Mouse (Mus musculus): ENCODE data around the gene Rnf157. TPM values are rescaled to one million over a fixed set of nuclear protein-coding genes. Genes with fewer than 3 reads are reported as not detected.

Rnf157 gene
- polyA plus RNA-seq, 1 experiment from 2014 or later = 18.1 TPM

DNA sequence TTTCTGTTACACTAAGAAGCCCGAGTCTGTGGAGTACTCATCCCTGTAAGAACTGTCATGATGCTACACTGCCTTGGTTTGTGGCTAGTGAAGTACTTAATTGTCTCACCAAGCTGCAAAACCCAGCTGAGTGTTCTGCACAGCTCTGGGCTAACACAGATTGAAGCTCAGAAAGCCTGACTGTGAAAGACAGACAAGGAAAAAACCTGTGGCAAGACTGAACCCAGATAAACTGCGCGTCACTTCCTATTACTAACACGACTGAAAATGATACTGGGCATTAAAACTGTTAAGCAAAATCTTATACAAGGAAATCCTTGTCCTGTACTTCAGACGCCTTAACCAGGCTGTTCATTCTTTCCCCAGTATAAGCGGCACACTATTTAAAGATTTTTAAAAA lies 33.3 kb downstream of the Rnf157 start:
- Histone ChIP-seq H3K27me3 (ENCODE audit: control insufficient read depth, insufficient read depth, low read length) (no peaks in the 10 kb centered on the region), H3K4me3 (ENCODE audit: low read depth, low read length) (no peak overlapping the region), H3K9me3 (ENCODE audit: control insufficient read depth, low read length) (no peaks in the 10 kb centered on the region), H3K4me1 (ENCODE audit: control insufficient read depth, insufficient read depth, low read length) (no peaks in the 10 kb centered on the region), H3K4me2 (no peak overlapping the region), H3K36me3 (ENCODE audit: control insufficient read depth, insufficient read depth, low read length) (no peaks in the 10 kb centered on the region), H3K27ac (ENCODE audit: low read depth, low read length) (no peak overlapping the region), H3K9ac (ENCODE audit: low read length) (no peak overlapping the region)
- ATAC-seq (ENCODE audit: low FRiP score) (no peak), DNase-seq (ENCODE audit: low spot score, missing footprints) (no peak)
- 90% methylated on average over 6 of the region's 6 CpGs for WGBS

DNA sequence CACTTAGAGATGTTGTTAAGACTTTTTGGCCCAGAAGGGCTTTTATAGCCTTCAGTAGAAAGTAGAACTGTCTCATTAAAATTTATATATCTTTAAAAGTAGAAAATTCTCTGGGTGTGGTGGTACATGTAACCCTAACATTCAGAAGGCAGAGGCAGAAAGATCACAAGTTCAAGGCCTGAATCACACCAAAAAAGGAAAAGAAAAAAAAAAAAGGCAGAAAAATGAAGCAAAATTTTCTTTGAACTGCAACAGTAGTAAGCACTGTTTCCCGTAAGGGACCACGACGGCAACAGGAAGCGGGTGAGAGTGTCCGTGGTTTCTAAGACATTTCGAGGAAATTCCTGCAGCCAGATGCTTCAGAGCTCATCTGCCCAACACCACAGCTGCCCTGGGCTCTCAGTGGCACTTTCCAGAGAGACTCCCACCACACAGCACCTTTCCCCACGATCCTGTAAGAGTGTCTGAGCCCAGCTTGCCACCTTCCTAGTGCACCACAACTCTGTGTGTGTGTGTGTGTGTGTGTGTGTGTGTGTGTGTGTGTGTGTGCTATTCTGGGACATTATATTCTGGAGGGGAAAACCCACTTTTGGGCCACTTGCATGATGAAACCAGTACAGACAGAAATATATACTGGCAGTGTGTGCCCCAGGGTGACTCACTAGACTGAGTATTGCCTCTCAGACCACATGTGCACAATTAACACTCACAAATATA lies 35.7 kb downstream of the Rnf157 start:
- 84% methylated on average over 7 of the region's 7 CpGs for WGBS
- no peaks in the 10 kb centered on the region for H3K36me3 ChIP-seq (ENCODE audit: control insufficient read depth, insufficient read depth, low read length)
- DNase-seq (ENCODE audit: low spot score, missing footprints) (no peak), ATAC-seq (ENCODE audit: low FRiP score) (no peak)
- no peaks in the 10 kb centered on the region for H3K4me1 ChIP-seq (ENCODE audit: control insufficient read depth, insufficient read depth, low read length)
- H3K27me3 ChIP-seq (ENCODE audit: control insufficient read depth, insufficient read depth, low read length) = no peaks in the 10 kb centered on the region
- H3K9ac ChIP-seq (ENCODE audit: low read length) = no peak overlapping the region
- H3K4me3 ChIP-seq (ENCODE audit: low read depth, low read length) = no peak overlapping the region
- no peak overlapping the region for H3K4me2 ChIP-seq
- H3K27ac ChIP-seq (ENCODE audit: low read depth, low read length) = no peak overlapping the region
- no peaks in the 10 kb centered on the region for H3K9me3 ChIP-seq (ENCODE audit: control insufficient read depth, low read length)

DNA sequence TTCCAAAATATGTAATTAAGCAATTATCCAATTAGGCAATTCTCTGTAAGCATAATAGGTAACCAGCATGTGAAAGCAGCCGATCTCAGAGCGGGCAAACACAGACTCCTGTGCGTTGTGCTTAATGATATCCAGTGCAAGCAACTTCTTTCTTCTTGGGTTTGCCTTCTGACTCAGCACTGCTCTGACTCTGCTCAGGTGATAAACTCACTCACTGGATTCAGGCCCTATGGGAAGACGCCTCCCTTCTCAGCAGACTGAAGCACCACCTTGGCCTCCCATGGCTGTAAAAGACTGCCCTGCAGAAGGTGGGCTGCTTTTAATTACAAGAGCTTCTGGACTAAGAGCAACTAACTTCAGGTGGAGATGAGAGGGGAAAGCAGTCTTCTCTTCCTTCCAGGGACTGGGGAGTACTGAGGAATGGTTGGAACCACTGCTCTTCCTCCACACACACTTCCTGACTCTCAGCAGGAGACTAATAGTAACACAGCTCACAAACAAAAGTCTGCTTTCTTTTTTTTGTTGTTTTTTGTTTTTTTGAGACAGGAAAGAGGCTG lies 40.9 kb downstream of the Rnf157 start:
- no peaks in the 10 kb centered on the region for H3K9me3 ChIP-seq (ENCODE audit: control insufficient read depth, low read length)
- 94% methylated on average over 4 of the region's 4 CpGs for WGBS

DNA sequence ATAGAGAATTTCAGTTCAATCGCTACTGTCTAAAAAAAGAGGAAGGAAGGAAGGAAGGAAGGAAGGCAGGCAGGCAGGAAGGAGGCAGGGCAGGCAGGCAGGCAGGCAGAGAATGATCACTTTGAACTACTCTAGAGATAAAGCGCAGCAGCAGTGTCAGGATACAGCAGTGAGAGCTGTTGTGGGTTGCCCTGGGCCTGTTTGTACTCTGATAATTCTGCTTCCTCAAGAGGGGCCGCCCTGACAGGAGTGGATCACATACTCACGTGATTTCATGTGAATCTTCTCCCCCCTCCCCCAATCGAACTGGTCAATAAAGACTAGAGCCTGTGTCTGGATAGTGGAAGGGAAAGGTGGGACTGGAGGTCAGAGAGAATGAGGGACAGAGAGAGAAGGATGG lies 43.2 kb downstream of the Rnf157 start:
- 76% methylated on average over 5 of the region's 5 CpGs for WGBS

More for the DNA sequence above, 40.9 kb downstream of the Rnf157 start:
- ATAC-seq (ENCODE audit: low FRiP score) = no peak
- Histone ChIP-seq H3K4me1 (ENCODE audit: control insufficient read depth, insufficient read depth, low read length) (no peaks in the 10 kb centered on the region), H3K4me3 (ENCODE audit: low read depth, low read length) (no peak overlapping the region), H3K9ac (ENCODE audit: low read length) (no peak overlapping the region), H3K27ac (ENCODE audit: low read depth, low read length) (no peak overlapping the region), H3K36me3 (ENCODE audit: control insufficient read depth, insufficient read depth, low read length) (no peaks in the 10 kb centered on the region), H3K4me2 (no peak overlapping the region), H3K27me3 (ENCODE audit: control insufficient read depth, insufficient read depth, low read length) (no peaks in the 10 kb centered on the region)
- DNase-seq (ENCODE audit: low spot score, missing footprints) = no peak

DNA sequence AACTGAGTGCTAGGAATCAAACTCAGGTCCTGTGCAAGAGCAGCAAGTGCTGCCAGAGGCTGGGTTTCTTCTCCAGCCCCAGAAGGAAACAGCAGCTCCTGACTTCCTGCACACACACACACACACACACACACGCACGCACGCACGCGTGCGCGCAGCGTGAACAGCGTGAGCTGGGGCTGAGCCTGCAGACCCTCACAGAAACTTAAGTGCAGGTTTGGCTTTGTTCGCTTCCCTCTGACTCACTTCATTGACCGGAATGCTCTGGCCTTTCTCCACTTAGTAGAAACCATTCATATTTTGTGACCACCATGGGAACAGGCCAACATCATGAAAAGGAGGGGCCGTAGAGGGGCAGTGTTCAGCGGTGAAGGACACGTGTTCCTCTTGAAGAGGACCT lies 43.8 kb downstream of the Rnf157 start:
- H3K36me3 ChIP-seq (ENCODE audit: control insufficient read depth, insufficient read depth, low read length) = no peaks in the 10 kb centered on the region
- ATAC-seq (ENCODE audit: low FRiP score) (no peak), DNase-seq (ENCODE audit: low spot score, missing footprints) (no peak)
- H3K9ac ChIP-seq (ENCODE audit: low read length) = no peak overlapping the region
- no peaks in the 10 kb centered on the region for H3K27me3 ChIP-seq (ENCODE audit: control insufficient read depth, insufficient read depth, low read length)
- H3K27ac ChIP-seq (ENCODE audit: low read depth, low read length) = no peak overlapping the region
- peaks cover 2% of the 10 kb centered on the region; the same call in 1 of the 2 replicates for H3K4me1 ChIP-seq (ENCODE audit: control insufficient read depth, insufficient read depth, low read length)
- H3K4me2 ChIP-seq = no peak overlapping the region
- H3K9me3 ChIP-seq (ENCODE audit: control insufficient read depth, low read length) = no peaks in the 10 kb centered on the region
- H3K4me3 ChIP-seq (ENCODE audit: low read depth, low read length) = no peak overlapping the region
- WGBS = 91% methylated on average over 14 of the region's 14 CpGs

More for the DNA sequence above, 43.2 kb downstream of the Rnf157 start:
- Histone ChIP-seq H3K36me3 (ENCODE audit: control insufficient read depth, insufficient read depth, low read length) (no peaks in the 10 kb centered on the region), H3K9me3 (ENCODE audit: control insufficient read depth, low read length) (no peaks in the 10 kb centered on the region), H3K4me3 (ENCODE audit: low read depth, low read length) (no peak overlapping the region), H3K9ac (ENCODE audit: low read length) (no peak overlapping the region), H3K27me3 (ENCODE audit: control insufficient read depth, insufficient read depth, low read length) (no peaks in the 10 kb centered on the region), H3K4me2 (no peak overlapping the region), H3K27ac (ENCODE audit: low read depth, low read length) (no peak overlapping the region), H3K4me1 (ENCODE audit: control insufficient read depth, insufficient read depth, low read length) (peaks cover 2% of the 10 kb centered on the region; the same call in 1 of the 2 replicates)
- DNase-seq (ENCODE audit: low spot score, missing footprints) = no peak
- no peak for ATAC-seq (ENCODE audit: low FRiP score)

DNA sequence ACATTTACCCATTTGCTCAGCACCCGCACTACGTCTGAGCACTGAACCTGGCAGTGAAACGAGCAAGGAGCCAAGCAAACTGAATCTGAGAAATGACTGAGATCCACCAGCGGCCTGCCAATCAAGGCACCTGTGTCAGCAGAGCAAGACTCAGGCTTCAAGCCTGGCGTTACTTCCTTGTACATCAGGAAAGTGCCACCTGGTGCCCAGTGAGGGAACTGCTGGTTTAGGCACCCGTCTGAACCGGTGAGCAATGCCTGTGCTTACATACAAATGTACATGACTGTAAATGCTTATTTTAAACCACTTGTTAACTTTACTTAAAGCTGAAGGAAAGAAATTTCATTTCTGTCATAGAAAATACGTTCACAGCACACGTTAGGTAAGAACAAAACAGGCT lies 44.7 kb downstream of the Rnf157 start:
- no peaks in the 10 kb centered on the region for H3K9me3 ChIP-seq (ENCODE audit: control insufficient read depth, low read length)
- no peak overlapping the region for H3K4me2 ChIP-seq
- H3K4me1 ChIP-seq (ENCODE audit: control insufficient read depth, insufficient read depth, low read length) = peaks cover 2% of the 10 kb centered on the region; the same call in 1 of the 2 replicates
- 18% methylated on average over 9 of the region's 9 CpGs for WGBS
- DNase-seq (ENCODE audit: low spot score, missing footprints) (peak; percentile 98), ATAC-seq (ENCODE audit: low FRiP score) (no peak)
- H3K9ac ChIP-seq (ENCODE audit: low read length) = no peak overlapping the region
- H3K27me3 ChIP-seq (ENCODE audit: control insufficient read depth, insufficient read depth, low read length) = no peaks in the 10 kb centered on the region
- H3K36me3 ChIP-seq (ENCODE audit: control insufficient read depth, insufficient read depth, low read length) = no peaks in the 10 kb centered on the region
- H3K27ac ChIP-seq (ENCODE audit: low read depth, low read length) = no peak overlapping the region
- H3K4me3 ChIP-seq (ENCODE audit: low read depth, low read length) = no peak overlapping the region

DNA sequence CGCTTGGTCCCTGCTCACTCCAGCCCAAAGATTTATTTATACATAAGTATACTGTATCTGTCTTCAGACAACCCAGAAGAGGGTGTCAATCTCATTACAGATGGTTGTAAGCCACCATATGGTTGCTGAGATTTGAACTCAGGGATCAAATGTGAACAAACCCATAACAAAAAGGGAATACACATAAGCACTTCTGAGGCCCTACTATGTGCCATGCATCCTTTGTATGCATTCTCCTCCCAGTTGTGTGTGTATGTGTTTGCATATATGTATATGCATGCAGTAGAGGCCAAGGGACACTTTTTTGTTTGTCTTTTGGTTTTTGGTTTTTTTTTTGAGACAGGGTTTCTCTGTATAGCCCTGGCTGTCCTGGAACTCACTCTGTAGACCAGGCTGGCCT lies 46.2 kb downstream of the Rnf157 start:
- Histone ChIP-seq H3K27ac (ENCODE audit: low read depth, low read length) (no peak overlapping the region), H3K4me2 (no peak overlapping the region), H3K9ac (ENCODE audit: low read length) (no peak overlapping the region), H3K36me3 (ENCODE audit: control insufficient read depth, insufficient read depth, low read length) (no peaks in the 10 kb centered on the region), H3K27me3 (ENCODE audit: control insufficient read depth, insufficient read depth, low read length) (no peaks in the 10 kb centered on the region), H3K4me1 (ENCODE audit: control insufficient read depth, insufficient read depth, low read length) (peaks cover 2% of the 10 kb centered on the region; the same call in 1 of the 2 replicates), H3K4me3 (ENCODE audit: low read depth, low read length) (no peak overlapping the region), H3K9me3 (ENCODE audit: control insufficient read depth, low read length) (no peaks in the 10 kb centered on the region)
- ATAC-seq (ENCODE audit: low FRiP score) (no peak), DNase-seq (ENCODE audit: low spot score, missing footprints) (no peak)
- WGBS = 92% methylated on average over 1 of the region's 1 CpGs

DNA sequence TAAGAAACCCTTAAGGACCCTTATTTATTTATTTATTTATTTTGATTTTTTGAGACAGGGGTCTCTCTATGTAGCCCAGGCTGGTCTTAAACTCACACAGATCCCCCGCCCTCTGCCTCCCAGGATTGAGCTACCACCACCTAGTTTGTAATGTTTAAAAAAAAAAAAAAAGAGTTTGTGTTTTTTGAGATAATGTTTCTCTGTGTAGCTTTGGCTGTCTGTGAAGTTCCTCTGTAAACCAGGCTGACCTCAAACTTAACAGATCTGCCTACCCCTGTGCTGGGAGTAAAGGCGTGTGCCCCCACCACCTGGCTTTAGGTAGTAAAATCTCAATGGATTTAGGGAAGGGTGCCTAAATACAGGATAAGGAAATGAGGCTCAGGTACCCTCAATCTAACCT lies 46.7 kb downstream of the Rnf157 start:
- Histone ChIP-seq H3K36me3 (ENCODE audit: control insufficient read depth, insufficient read depth, low read length) (no peaks in the 10 kb centered on the region), H3K9ac (ENCODE audit: low read length) (no peak overlapping the region), H3K9me3 (ENCODE audit: control insufficient read depth, low read length) (no peaks in the 10 kb centered on the region), H3K27ac (ENCODE audit: low read depth, low read length) (no peak overlapping the region), H3K4me3 (ENCODE audit: low read depth, low read length) (no peak overlapping the region), H3K27me3 (ENCODE audit: control insufficient read depth, insufficient read depth, low read length) (no peaks in the 10 kb centered on the region), H3K4me1 (ENCODE audit: control insufficient read depth, insufficient read depth, low read length) (peaks cover 2% of the 10 kb centered on the region; the same call in 1 of the 2 replicates), H3K4me2 (no peak overlapping the region)
- DNase-seq (ENCODE audit: low spot score, missing footprints) (no peak), ATAC-seq (ENCODE audit: low FRiP score) (no peak)
- 92% methylated on average over 2 of the region's 2 CpGs for WGBS

DNA sequence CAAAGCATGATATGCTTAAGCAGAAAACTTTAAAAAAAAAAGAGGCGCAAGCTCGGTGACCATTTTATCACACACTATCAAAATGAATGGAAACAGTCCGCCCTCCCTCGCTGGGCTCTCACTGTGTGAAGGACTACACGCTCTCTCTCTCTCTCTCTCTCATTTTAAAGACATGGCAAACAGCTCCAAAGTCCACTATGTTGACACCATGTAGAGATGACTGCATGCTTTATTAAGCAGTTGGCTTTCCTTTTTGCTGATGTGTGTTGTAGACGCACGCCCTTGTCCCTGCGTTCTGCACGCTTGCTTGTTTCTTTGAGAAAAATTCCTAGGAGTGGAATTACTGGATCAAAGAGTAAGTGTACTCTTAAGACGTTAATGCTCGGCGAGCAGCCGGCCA lies 47.4 kb downstream of the Rnf157 start:
- Histone ChIP-seq H3K27me3 (ENCODE audit: control insufficient read depth, insufficient read depth, low read length) (no peaks in the 10 kb centered on the region), H3K27ac (ENCODE audit: low read depth, low read length) (no peak overlapping the region), H3K9me3 (ENCODE audit: control insufficient read depth, low read length) (no peaks in the 10 kb centered on the region), H3K9ac (ENCODE audit: low read length) (no peak overlapping the region), H3K4me3 (ENCODE audit: low read depth, low read length) (no peak overlapping the region), H3K4me1 (ENCODE audit: control insufficient read depth, insufficient read depth, low read length) (peaks cover 2% of the 10 kb centered on the region; the same call in 1 of the 2 replicates), H3K4me2 (no peak overlapping the region), H3K36me3 (ENCODE audit: control insufficient read depth, insufficient read depth, low read length) (no peaks in the 10 kb centered on the region)
- DNase-seq (ENCODE audit: low spot score, missing footprints) (no peak), ATAC-seq (ENCODE audit: low FRiP score) (no peak)
- 44% methylated on average over 13 of the region's 13 CpGs for WGBS
